Mouse (Mus musculus): ENCODE results near the gene Rgp1.

GRCm38 (mm10) chr4:43633736-43634135 is 55.2 kb downstream of the Rgp1 start:
- TF ChIP-seq CTCF (IDR thresholded peaks at IDR 0.05; ENCODE audit: control insufficient read depth, insufficient read depth, insufficient replicate concordance, low read depth, low read length): no peak
- no peak for TF ChIP-seq POLR2A (IDR thresholded peaks at IDR 0.05; ENCODE audit: control insufficient read depth, low read depth, low read length)

Data from testis, adult 2 months (tissue).